Mouse (Mus musculus): ENCODE data around the gene Sh3bp5. TPM values are rescaled to one million over a fixed set of nuclear protein-coding genes. Genes with fewer than 3 reads are reported as not detected.

Gene Sh3bp5
- polyA plus RNA-seq, 1 experiment, result 8.7 TPM

GRCm38 (mm10) chr14:31439279-31439678, 3.4 kb upstream of the Sh3bp5 start:
- no peak for TF ChIP-seq CEBPB (IDR thresholded peaks at IDR 0.05; ENCODE audit: low read depth)
- no peak for TF ChIP-seq USF1 (IDR thresholded peaks at IDR 0.05; ENCODE audit: low read depth)
- no peak for TF ChIP-seq CTCF (IDR thresholded peaks at IDR 0.05; ENCODE audit: control insufficient read depth, insufficient read depth, insufficient read length)
- no peak for TF ChIP-seq MAX (IDR thresholded peaks at IDR 0.05)
- TF ChIP-seq MYOD1 (IDR thresholded peaks at IDR 0.05; ENCODE audit: control insufficient read depth, insufficient read length, low read depth), result no peak
- no peak for TF ChIP-seq FOSL1 (IDR thresholded peaks at IDR 0.05; ENCODE audit: insufficient read depth, low read length, poor library complexity, severe bottlenecking)
- no peak for TF ChIP-seq MYOG (IDR thresholded peaks at IDR 0.05; ENCODE audit: control insufficient read depth, extremely low read depth, insufficient read length)
- Histone ChIP-seq H3K4me3 (ENCODE audit: insufficient read depth, poor library complexity, severe bottlenecking) (no peak overlapping the region), H3K27me3 (ENCODE audit: control insufficient read depth, insufficient read depth, insufficient read length) (no peaks in the 10 kb centered on the region), H3K79me3 (ENCODE audit: low read depth) (peaks cover 1% of the 10 kb centered on the region), H3K79me2 (ENCODE audit: control insufficient read depth, insufficient read depth) (peaks cover 10% of the 10 kb centered on the region), H3K36me3 (ENCODE audit: control insufficient read depth, insufficient read depth) (no peaks in the 10 kb centered on the region), H3ac (ENCODE audit: control insufficient read depth, insufficient read length, low read depth) (no peak overlapping the region)

GRCm38 (mm10) chr14:31437826-31438529, 2.1 kb upstream of the Sh3bp5 start:
- Histone ChIP-seq H3K4me3 (ENCODE audit: insufficient read depth, poor library complexity, severe bottlenecking) (no peak overlapping the region), H3K79me3 (ENCODE audit: low read depth) (peaks cover 1% of the 10 kb centered on the region), H3ac (ENCODE audit: control insufficient read depth, insufficient read length, low read depth) (no peak overlapping the region), H3K36me3 (ENCODE audit: control insufficient read depth, insufficient read depth) (no peaks in the 10 kb centered on the region), H3K79me2 (ENCODE audit: control insufficient read depth, insufficient read depth) (peaks cover 10% of the 10 kb centered on the region), H3K27me3 (ENCODE audit: control insufficient read depth, insufficient read depth, insufficient read length) (no peaks in the 10 kb centered on the region)
- no peak for TF ChIP-seq MYOD1 (IDR thresholded peaks at IDR 0.05; ENCODE audit: control insufficient read depth, insufficient read length, low read depth)
- TF ChIP-seq CTCF (IDR thresholded peaks at IDR 0.05; ENCODE audit: control insufficient read depth, insufficient read depth, insufficient read length), result no peak
- TF ChIP-seq USF1 (IDR thresholded peaks at IDR 0.05; ENCODE audit: low read depth), result no peak
- no peak for TF ChIP-seq MAX (IDR thresholded peaks at IDR 0.05)
- no peak for TF ChIP-seq MYOG (IDR thresholded peaks at IDR 0.05; ENCODE audit: control insufficient read depth, extremely low read depth, insufficient read length)
- TF ChIP-seq CEBPB (IDR thresholded peaks at IDR 0.05; ENCODE audit: low read depth), result no peak
- no peak for TF ChIP-seq FOSL1 (IDR thresholded peaks at IDR 0.05; ENCODE audit: insufficient read depth, low read length, poor library complexity, severe bottlenecking)

GRCm38 (mm10) chr14:31435018-31435915, 611 bp downstream of the Sh3bp5 start:
- Histone ChIP-seq H3ac (ENCODE audit: control insufficient read depth, insufficient read length, low read depth) (peak overlapping the region; percentile 78), H3K79me2 (ENCODE audit: control insufficient read depth, insufficient read depth) (peaks cover 16% of the 10 kb centered on the region), H3K36me3 (ENCODE audit: control insufficient read depth, insufficient read depth) (no peaks in the 10 kb centered on the region), H3K4me3 (ENCODE audit: insufficient read depth, poor library complexity, severe bottlenecking) (peak overlapping the region; percentile 65), H3K79me3 (ENCODE audit: low read depth) (peaks cover 4% of the 10 kb centered on the region), H3K27me3 (ENCODE audit: control insufficient read depth, insufficient read depth, insufficient read length) (no peaks in the 10 kb centered on the region)
- TF ChIP-seq CTCF (IDR thresholded peaks at IDR 0.05; ENCODE audit: control insufficient read depth, insufficient read depth, insufficient read length), result no peak
- TF ChIP-seq MYOG (IDR thresholded peaks at IDR 0.05; ENCODE audit: control insufficient read depth, extremely low read depth, insufficient read length), result no peak
- no peak for TF ChIP-seq CEBPB (IDR thresholded peaks at IDR 0.05; ENCODE audit: low read depth)
- TF ChIP-seq MYOD1 (IDR thresholded peaks at IDR 0.05; ENCODE audit: control insufficient read depth, insufficient read length, low read depth), result no peak

- Histone ChIP-seq H3K27me3 (ENCODE audit: control insufficient read depth, insufficient read depth, insufficient read length) (no peaks in the 10 kb centered on the region), H3K4me3 (ENCODE audit: insufficient read depth, poor library complexity, severe bottlenecking) (peak overlapping the region; percentile 65), H3K79me2 (ENCODE audit: control insufficient read depth, insufficient read depth) (peaks cover 16% of the 10 kb centered on the region), H3K36me3 (ENCODE audit: control insufficient read depth, insufficient read depth) (no peaks in the 10 kb centered on the region), H3ac (ENCODE audit: control insufficient read depth, insufficient read length, low read depth) (no peak overlapping the region), H3K79me3 (ENCODE audit: low read depth) (peaks cover 4% of the 10 kb centered on the region)
- TF ChIP-seq CEBPB (IDR thresholded peaks at IDR 0.05; ENCODE audit: low read depth) (no peak), MYOG (IDR thresholded peaks at IDR 0.05; ENCODE audit: control insufficient read depth, extremely low read depth, insufficient read length) (no peak), FOSL1 (IDR thresholded peaks at IDR 0.05; ENCODE audit: insufficient read depth, low read length, poor library complexity, severe bottlenecking) (no peak), CTCF (IDR thresholded peaks at IDR 0.05; ENCODE audit: control insufficient read depth, insufficient read depth, insufficient read length) (no peak), MYOD1 (IDR thresholded peaks at IDR 0.05; ENCODE audit: control insufficient read depth, insufficient read length, low read depth) (no peak), MAX (IDR thresholded peaks at IDR 0.05) (no peak), USF1 (IDR thresholded peaks at IDR 0.05; ENCODE audit: low read depth) (no peak)
Measured at GRCm38 (mm10) chr14:31434426-31434825, 1.5 kb downstream of the Sh3bp5 start.

- TF ChIP-seq MYOD1 (IDR thresholded peaks at IDR 0.05; ENCODE audit: control insufficient read depth, insufficient read length, low read depth), result no peak
- peak; percentile 89 for TF ChIP-seq CEBPB (IDR thresholded peaks at IDR 0.05; ENCODE audit: low read depth)
- TF ChIP-seq FOSL1 (IDR thresholded peaks at IDR 0.05; ENCODE audit: insufficient read depth, low read length, poor library complexity, severe bottlenecking), result no peak
Measured at GRCm38 (mm10) chr14:31433851-31434360, 2.0 kb downstream of the Sh3bp5 start.

More at GRCm38 (mm10) chr14:31433851-31434360, 2.0 kb downstream of the Sh3bp5 start:
- peaks cover 4% of the 10 kb centered on the region for H3K79me3 ChIP-seq (ENCODE audit: low read depth)
- peak overlapping the region; percentile 6 for H3K4me3 ChIP-seq (ENCODE audit: insufficient read depth, poor library complexity, severe bottlenecking)
- peaks cover 16% of the 10 kb centered on the region for H3K79me2 ChIP-seq (ENCODE audit: control insufficient read depth, insufficient read depth)
- H3K27me3 ChIP-seq (ENCODE audit: control insufficient read depth, insufficient read depth, insufficient read length), result no peaks in the 10 kb centered on the region
- H3ac ChIP-seq (ENCODE audit: control insufficient read depth, insufficient read length, low read depth), result no peak overlapping the region
- H3K36me3 ChIP-seq (ENCODE audit: control insufficient read depth, insufficient read depth), result no peaks in the 10 kb centered on the region
